Mouse (Mus musculus) kidney, postnatal 36 days (tissue): ENCODE measurements at regions not wholly inside any gene's neighbourhood (a gene's known extent, or its start where the extent isn't known, plus 50 kb on each side); places are given as distances from the start of the nearest gene placed in this dataset.
A peak's percentile ranks its signal among the peaks of the same experiment; 100 is the strongest.

ENCODE experiments used
- DNase-seq, 2 experiments: peaks; one replicate each; pipeline ENCODE4 v3.0.0; 2021 to 2022; ENCODE audit warnings: mixed read lengths in 2 of 2

DNA sequence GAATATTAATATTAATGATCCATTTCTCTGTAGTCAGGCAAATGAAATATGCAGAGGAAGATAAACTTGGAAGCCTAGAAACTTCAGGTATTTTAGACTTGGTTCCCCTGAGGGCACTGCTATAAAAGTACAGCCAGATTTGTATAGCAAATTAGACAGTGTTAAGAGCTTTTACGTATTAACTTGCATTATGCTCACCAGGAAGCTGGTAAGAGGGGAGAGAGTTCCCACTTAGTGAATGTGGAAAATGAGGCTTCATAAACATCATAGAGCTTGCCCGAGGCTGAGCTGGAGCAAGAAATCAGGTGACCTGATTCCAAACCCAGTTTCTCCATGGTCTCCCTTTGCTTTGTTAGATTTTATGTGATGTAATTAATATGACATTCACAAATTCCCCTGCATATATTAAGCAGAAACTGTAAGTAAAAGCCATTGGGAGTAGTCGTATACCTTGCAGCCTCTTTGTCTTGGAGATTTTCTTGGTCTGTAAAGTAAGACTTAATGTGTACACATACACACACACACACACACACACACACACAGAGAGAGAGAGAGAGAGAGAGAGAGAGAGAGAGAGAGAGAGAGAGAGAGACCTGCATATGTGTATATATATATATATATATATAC lies 718.9 kb upstream of the Isx start:
- no peak for DNase-seq

DNA sequence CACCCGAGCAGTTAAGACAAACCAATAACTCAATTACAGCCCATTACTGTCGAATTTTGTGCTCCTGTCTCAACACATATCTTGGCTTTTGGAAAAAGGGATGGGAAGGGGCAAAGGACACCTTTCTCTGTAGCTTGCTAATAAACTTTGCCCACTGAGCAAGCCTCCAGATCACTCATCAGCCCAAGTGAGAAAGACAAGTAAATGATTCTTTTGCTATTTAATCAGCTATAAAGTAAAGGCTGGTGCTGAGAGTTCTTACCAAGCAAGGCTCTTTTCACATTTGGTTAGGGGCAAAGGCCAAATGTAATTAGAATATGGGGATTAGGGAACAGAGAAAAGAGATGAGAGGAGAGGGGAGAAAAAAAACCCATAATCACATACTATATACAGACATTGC lies 703.4 kb upstream of the Isx start:
- DNase-seq = peak; percentile 14 to 23

DNA sequence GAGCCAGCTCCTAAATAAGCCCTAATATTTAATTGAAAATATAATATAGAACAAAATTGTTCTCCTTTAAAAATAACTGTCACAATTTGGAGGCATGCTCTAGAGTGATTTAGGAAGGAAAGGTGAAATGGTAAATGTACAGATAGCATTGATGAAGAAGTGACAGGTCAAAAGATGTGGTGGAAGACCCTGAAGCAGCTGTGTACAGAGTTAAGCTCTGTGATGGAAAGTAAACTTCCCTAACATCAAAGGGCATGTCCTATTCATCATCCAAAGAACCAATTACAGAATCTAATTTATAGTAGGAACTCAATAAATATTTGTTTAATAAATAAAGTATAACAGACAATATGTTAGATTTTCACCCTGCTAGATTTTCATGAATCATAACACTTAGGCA lies 702.3 kb upstream of the Isx start:
- DNase-seq = no peak

DNA sequence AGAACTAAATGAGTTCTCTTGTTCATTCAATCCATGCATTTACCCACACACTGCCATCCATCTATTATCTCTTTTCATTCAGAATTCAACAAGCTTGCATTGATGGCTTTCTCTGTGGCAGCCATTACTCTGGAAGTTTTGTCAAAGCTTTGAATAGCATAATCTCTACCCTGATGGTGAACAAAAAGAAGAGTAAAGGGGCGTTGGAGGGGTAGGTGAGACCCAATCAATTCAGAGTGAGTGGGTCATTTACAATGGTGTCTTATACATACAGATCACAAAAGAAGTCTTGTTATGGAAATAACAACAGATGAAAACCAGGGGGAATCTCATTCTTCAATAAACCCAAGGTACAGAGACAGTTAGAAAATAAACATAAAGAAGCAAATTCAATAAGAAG lies 701.9 kb upstream of the Isx start:
- no peak for DNase-seq

DNA sequence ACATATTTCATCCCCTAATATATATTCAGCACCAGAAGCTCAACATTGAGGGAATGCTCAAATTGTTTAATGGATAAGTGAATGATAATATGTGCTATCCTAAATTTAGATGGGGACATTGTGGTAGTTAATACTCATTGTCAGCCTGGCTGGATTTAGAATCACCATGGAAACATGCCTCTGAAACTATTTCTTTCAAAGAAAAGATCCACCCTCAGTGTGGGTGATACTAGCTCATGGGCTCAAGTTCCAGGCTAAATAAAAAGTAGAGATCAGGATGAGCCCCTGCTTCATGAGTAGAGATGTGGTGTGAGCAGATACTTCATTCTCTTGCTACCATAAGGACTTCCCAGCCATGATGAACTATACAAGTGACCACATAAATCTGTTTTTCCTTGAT lies 668.4 kb upstream of the Isx start:
- DNase-seq = no peak

DNA sequence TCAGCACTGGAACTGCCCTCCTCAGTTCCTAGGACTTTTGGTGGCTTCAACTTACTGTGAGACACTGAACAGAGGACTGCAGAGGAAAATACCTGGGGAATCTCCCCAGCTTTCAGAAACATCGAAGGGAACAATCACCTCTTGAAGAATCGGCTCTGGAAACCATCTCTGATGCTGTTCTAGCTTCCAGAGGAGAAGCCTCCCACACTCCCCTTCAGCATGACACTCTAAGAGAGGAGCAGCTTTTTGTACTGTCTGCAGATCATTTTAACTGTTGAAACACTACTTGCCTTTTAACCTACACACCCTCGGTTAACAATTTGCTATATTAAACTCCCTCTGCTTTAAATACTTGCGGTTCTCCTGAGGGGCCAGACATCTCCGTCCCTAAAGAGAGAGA lies 664.7 kb upstream of the Isx start:
- no peak for DNase-seq

DNA sequence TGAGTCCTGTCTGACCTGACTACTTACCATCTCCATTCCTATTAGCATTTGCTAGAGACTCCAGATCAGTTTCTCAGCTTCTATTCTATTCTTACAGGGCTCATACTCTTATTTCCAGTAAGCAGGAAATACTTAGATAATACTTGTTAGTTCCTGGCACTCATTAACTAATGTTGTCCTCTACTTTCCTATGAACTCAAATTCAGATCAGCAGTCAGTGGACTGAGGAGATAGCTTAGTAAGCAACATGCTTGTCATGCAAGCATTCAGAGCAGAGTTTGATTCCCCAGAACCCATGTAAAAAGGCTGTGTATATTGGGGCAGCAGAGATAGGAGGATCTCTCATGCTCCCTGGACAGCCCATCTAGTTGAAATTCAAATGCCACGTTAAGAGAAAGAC lies 656.2 kb upstream of the Isx start:
- peak in 1 of 2 experiments; percentile 27 for DNase-seq
